Mouse (Mus musculus) embryonic facial prominence, embryonic 14.5 days (tissue): ENCODE measurements around the gene Macrod2. TPM values are rescaled to one million over a fixed set of nuclear protein-coding genes. Genes with fewer than 3 reads are reported as not detected.

Experiments used
- ATAC-seq: fragments of 200-750 bp; cut with Nextera tagmentation; 2 replicates; pipeline ENCODE4 v1.8.0; 2017; ENCODE audit warnings: low read depth, moderate number of reproducible peaks, moderate TSS enrichment
- DNase-seq: peaks from one replicate; pipeline ENCODE4 v3.0.0-alpha.2; 2015; ENCODE audit warnings: low spot score
- H3K27ac ChIP-seq: fragments of 300-500 bp; sonication (generic); replicated peaks from 2 replicates; pipeline ENCODE4 v1.5.1; 2014; ENCODE audit warnings: low read depth, mild to moderate bottlenecking, low read length, moderate library complexity
- H3K27me3 ChIP-seq: fragments of 300-500 bp; sonication (generic); replicated peaks from 2 replicates; pipeline ENCODE4 v1.6.1; 2014; ENCODE audit warnings: low read length; ENCODE audit not compliant: control insufficient read depth, insufficient read depth
- H3K36me3 ChIP-seq: fragments of 300-500 bp; sonication (generic); 2 replicates; pipeline ENCODE4 v1.6.1; 2014; ENCODE audit warnings: low read length, mixed read lengths; ENCODE audit not compliant: control insufficient read depth, insufficient read depth
- H3K4me1 ChIP-seq: fragments of 300-500 bp; sonication (generic); 2 replicates; pipeline ENCODE4 v1.6.1; 2014; ENCODE audit warnings: antibody characterized with exemption, low read length; ENCODE audit not compliant: control insufficient read depth, insufficient read depth
- H3K4me2 ChIP-seq: fragments of 300-500 bp; sonication (generic); 2 replicates; pipeline ENCODE4 v1.6.1; 2014; ENCODE audit warnings: low read depth, mild to moderate bottlenecking, low read length, moderate library complexity, mixed read lengths
- H3K4me3 ChIP-seq: fragments of 300-500 bp; sonication (generic); 2 replicates; pipeline ENCODE4 v1.5.1; 2014; ENCODE audit warnings: low read depth, mild to moderate bottlenecking, low read length
- H3K9ac ChIP-seq: fragments of 300-500 bp; sonication (generic); 2 replicates; pipeline ENCODE4 v1.6.1; 2014; ENCODE audit warnings: low read depth, mild to moderate bottlenecking, low read length, moderate library complexity, mixed read lengths
- H3K9me3 ChIP-seq: fragments of 300-500 bp; sonication (generic); 2 replicates; pipeline ENCODE4 v1.6.1; 2016; ENCODE audit warnings: low read length; ENCODE audit not compliant: control insufficient read depth
- WGBS: fragments of 180-500 bp; shearing (Covaris S2); extraction: QIAGEN DNeasy Blood & Tissue Kit; methylation state at CpG from one replicate; pipeline ENCODE4 v1.1.7; 2014; 5-methylcytosine and 5-hydroxymethylcytosine counted together
- polyA plus RNA-seq: library from polyadenylated mRNA; unstranded; fragments of >200 nt; fragmentation: Nextera tagmentation; extraction: Ambion mirVana; gene quantifications from 2 replicates; pipeline ENCODE4 v1.2.1, GENCODE M21; 2014

Macrod2 gene
- polyA plus RNA-seq, 1 experiment from 2014 or later, result 29.2 TPM

DNA sequence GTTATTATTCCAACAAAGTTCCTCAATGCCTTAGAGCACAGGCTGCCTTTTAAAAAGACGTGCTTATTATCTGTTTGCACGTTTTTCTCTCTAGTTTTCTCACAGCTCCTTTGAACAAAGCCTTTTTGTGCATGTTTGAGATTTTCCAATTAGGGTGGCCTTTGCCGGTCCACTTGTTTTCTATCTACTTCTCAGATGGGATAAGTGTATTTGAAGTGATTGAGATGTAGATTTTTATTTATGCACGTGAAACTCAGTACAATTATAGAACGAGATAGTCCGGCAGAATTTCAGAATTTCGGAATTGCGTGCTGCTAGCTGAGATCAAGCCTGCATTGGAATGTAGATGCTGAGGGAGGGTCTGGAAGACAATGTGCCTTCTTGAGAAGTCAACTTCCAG, 138.5 kb downstream of the Macrod2 start:
- no peak overlapping the region for H3K27ac ChIP-seq
- H3K4me2 ChIP-seq, result no peak overlapping the region; the same call in 1 of the 2 replicates
- DNase-seq (no peak), ATAC-seq (no peak)
- H3K9me3 ChIP-seq, result no peaks in the 10 kb centered on the region
- 54% methylated on average over 8 of the region's 8 CpGs for WGBS
- H3K9ac ChIP-seq, result no peak overlapping the region
- no peak overlapping the region for H3K4me3 ChIP-seq
- no peaks in the 10 kb centered on the region for H3K27me3 ChIP-seq
- H3K4me1 ChIP-seq, result no peaks in the 10 kb centered on the region
- H3K36me3 ChIP-seq, result no peaks in the 10 kb centered on the region

DNA sequence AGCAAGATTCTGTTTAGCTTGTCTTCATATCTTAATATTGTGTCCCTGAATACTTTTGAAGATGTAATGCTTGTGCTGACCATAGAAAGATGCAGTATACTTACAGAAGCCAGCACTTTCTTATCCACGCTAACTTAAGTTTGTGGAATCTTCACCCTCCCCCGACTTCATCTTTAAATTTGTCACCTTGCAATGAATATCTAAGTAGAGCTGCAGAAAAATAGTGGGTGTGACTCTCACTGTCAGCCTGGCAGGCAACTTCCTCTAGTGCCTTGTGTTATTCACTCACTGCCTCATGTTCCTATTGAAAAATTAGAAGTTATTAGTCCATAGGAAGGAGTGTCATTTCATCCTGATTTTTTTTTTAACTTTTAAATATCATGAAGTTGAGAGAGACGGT, 139.5 kb downstream of the Macrod2 start:
- H3K27me3 ChIP-seq, result no peaks in the 10 kb centered on the region
- no peak overlapping the region for H3K9ac ChIP-seq
- no peaks in the 10 kb centered on the region for H3K4me1 ChIP-seq
- ATAC-seq (no peak), DNase-seq (no peak)
- H3K4me3 ChIP-seq, result no peak overlapping the region
- no peak overlapping the region for H3K4me2 ChIP-seq
- WGBS, result 85% methylated on average over 3 of the region's 3 CpGs
- no peaks in the 10 kb centered on the region for H3K9me3 ChIP-seq
- no peaks in the 10 kb centered on the region for H3K36me3 ChIP-seq
- H3K27ac ChIP-seq, result no peak overlapping the region

DNA sequence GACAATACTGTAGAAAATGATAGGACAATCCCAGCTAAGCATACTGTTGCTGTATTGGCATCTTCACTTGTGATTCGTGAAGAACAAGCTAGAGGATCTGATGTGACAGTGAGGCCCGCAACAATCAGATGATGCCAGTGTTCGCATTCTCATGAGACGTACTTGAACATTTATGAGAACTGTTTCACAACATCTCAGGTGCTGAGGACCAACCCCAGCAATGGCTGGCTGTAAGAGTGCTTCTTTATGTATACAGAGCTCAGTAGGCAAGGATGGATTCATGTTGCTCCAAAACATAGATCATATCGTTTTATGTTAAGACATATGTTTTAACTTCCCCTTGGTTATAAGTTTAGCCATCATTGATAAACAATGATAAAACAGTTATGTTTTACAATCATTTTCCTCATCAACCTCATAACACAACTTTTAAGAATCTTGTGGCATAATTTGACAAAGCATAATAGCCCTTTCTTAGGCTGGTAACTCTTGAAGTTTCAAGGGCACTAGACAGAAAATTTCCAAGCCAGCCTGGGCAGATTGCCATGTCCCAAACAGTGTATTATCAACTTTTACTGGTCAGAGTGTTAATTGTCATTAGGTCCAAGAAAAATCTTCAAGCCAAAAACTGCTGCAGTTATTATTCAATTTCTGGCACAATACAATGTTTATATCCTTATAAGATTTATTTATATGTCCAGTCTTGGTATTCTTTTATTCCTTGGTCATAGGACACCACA, 140.9 kb downstream of the Macrod2 start:
- Histone ChIP-seq H3K36me3 (no peaks in the 10 kb centered on the region), H3K9me3 (no peaks in the 10 kb centered on the region), H3K4me3 (no peak overlapping the region), H3K4me1 (no peaks in the 10 kb centered on the region), H3K9ac (no peak overlapping the region), H3K27me3 (no peaks in the 10 kb centered on the region), H3K4me2 (no peak overlapping the region), H3K27ac (no peak overlapping the region)
- DNase-seq (no peak), ATAC-seq (no peak)
- 88% methylated on average over 5 of the region's 5 CpGs for WGBS

DNA sequence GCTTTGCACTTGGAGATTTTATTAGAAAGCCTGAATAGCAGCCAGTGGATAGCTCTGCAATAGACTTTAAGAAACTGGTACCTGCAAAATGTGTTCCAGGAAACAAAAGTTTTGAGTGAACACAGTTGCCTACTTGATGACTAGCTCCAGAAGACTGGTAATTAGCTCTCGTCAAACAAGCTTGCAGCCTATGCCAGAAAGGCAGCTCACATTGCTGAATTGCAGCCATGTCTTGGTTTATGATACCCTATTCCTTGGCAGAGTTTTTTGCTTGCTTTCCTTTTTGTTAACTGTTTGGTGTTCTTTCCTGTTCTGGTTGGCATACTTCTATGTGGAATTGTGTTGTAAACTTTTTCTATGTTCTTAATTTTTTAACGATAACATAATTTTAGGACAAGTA, 154.2 kb downstream of the Macrod2 start:
- Histone ChIP-seq H3K27me3 (no peaks in the 10 kb centered on the region), H3K27ac (no peak overlapping the region), H3K9me3 (no peaks in the 10 kb centered on the region), H3K36me3 (no peaks in the 10 kb centered on the region), H3K4me2 (no peak overlapping the region), H3K4me1 (no peaks in the 10 kb centered on the region), H3K4me3 (no peak overlapping the region), H3K9ac (no peak overlapping the region)
- 55% methylated on average over 2 of the region's 2 CpGs for WGBS
- ATAC-seq (no peak), DNase-seq (peak; percentile 60)

DNA sequence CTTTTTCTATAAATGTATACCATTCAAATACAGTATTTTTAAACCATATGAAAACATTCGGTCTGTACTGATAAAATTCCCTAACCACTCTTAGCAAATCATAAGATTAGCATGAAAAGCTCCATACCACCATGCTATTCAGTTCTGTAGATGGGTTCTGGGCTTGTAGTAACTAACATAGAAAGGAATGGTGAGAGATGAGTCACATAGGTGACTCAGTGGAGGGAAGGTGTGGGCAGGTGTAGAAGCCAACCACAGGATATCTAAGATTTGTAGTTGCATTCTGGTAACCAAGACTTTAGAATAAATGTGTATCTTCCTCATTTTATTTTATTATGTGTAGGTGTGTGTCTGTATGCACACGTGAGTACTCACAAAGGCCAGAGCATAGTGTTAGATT, 166.3 kb downstream of the Macrod2 start:
- H3K4me3 ChIP-seq, result no peak overlapping the region
- ATAC-seq (no peak), DNase-seq (no peak)
- 88% methylated on average over 2 of the region's 2 CpGs for whole genome bisulfite sequencing
- H3K4me2 ChIP-seq, result no peak overlapping the region
- no peaks in the 10 kb centered on the region for H3K36me3 ChIP-seq
- H3K27me3 ChIP-seq, result no peaks in the 10 kb centered on the region
- no peaks in the 10 kb centered on the region for H3K4me1 ChIP-seq
- H3K9me3 ChIP-seq, result no peaks in the 10 kb centered on the region
- H3K9ac ChIP-seq, result no peak overlapping the region
- no peak overlapping the region for H3K27ac ChIP-seq

DNA sequence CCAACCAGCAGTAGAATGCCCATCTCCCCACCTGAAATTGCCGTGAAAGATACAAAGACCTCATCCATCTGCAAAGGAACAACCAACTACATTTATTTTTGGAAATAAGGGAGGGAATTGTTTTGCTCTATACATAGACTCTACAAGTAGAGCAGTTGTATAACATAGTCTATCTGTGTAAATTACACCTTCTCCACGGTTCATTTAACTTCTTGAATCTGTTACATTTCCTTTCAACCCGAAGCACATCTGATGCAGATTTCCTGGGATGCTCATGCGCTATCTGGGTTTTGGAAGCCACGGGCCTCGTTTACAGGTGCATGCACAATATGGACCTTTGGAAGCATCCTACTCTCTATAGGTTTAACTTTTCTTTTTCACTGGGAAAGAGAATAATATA, 175.8 kb downstream of the Macrod2 start:
- H3K4me1 ChIP-seq, result no peaks in the 10 kb centered on the region
- 75% methylated on average over 6 of the region's 6 CpGs for WGBS
- ATAC-seq, result no peak

DNA sequence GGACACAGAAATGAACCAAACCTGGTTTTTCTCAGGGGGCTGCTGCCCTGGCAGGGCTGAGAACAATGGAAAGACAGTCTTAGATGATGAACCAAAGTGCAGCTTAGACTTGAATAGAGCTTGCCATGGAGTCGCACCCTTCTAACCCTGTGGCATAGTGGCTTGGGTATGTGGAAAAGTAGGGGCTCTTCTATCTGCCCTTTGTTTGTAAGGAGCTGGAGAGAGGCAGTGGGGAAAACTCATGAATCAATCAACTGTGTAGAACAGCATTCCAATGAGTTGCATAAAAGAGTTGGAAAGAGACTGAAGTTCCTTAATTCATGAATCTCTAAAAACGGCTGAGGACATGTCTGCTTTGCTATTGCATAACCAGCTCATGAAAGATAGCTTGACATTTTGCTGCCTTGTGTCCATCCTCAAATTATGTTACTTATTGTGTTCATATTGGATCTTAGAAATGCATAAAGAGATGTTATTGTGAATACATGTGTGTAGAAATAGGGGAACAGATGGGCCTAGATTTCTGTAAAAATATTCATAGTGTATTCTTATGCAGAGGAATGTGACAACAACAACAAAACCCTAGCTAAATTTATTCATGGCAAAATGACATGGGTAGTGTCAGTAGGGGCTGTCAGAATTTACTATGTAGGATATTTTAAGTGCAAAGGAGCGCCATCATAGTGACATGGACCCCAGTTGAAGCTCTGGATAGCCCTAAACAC, 197.6 kb downstream of the Macrod2 start:
- no peak overlapping the region for H3K9ac ChIP-seq
- ATAC-seq (no peak), DNase-seq (no peak)
- no peaks in the 10 kb centered on the region for H3K4me1 ChIP-seq
- no peaks in the 10 kb centered on the region for H3K9me3 ChIP-seq
- H3K4me3 ChIP-seq, result no peak overlapping the region
- no peak overlapping the region for H3K4me2 ChIP-seq
- H3K27me3 ChIP-seq, result no peaks in the 10 kb centered on the region
- no peaks in the 10 kb centered on the region for H3K36me3 ChIP-seq
- WGBS, result 71% methylated on average over 3 of the region's 3 CpGs
- no peak overlapping the region for H3K27ac ChIP-seq

More for the DNA sequence above, 175.8 kb downstream of the Macrod2 start:
- Histone ChIP-seq H3K9ac (no peak overlapping the region), H3K9me3 (no peaks in the 10 kb centered on the region), H3K27me3 (no peaks in the 10 kb centered on the region), H3K36me3 (no peaks in the 10 kb centered on the region), H3K4me2 (no peak overlapping the region), H3K4me3 (no peak overlapping the region), H3K27ac (no peak overlapping the region)
- DNase-seq, result no peak

DNA sequence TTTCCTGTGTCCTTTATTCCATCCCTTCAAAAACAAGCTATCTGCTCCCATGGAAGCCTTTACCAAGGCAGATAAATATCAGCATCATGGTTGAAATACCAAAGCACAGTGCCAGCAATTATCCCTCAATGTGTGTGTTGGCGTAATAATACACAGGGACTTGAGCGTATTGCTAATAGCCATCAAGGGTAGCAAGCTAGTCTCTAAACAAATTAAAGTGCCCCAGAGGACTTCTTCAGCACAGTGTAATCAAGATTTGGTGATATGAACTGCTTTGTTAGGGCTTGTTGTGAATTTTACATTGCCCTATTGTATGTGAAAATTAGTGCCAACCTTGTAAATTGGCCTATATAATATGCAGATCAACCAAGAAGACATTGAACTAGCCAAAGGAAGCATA, 201.8 kb downstream of the Macrod2 start:
- ATAC-seq, result peak; percentile 9; the same call in 1 of the 2 replicates

DNA sequence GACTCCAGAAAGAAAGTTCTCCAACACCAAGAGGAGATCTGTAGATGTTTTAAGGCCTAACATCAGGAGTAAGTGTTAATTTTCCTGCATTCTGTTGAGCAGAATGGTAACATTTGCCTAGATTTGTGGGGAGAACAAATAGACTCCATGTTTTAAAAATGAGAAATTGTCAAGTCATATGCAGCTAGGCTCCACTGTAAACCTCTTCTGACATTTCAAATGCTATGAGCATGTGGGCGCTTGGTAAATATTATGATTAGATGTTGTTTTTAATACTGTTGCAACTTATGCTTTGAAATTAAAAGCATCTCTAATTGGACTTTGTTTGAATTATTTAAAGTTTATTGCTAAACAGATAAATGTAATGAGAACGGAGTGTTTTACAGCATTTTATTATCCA, 220.3 kb downstream of the Macrod2 start:
- H3K9me3 ChIP-seq, result no peaks in the 10 kb centered on the region
- H3K9ac ChIP-seq, result no peak overlapping the region
- DNase-seq, result no peak
- no peak overlapping the region for H3K4me3 ChIP-seq
- H3K27ac ChIP-seq, result no peak overlapping the region
- no peak overlapping the region for H3K4me2 ChIP-seq
- H3K27me3 ChIP-seq, result no peaks in the 10 kb centered on the region
- ATAC-seq, result no peak
- H3K36me3 ChIP-seq, result no peaks in the 10 kb centered on the region
- whole genome bisulfite sequencing, result 93% methylated on average over 2 of the region's 2 CpGs
- no peaks in the 10 kb centered on the region for H3K4me1 ChIP-seq

More for the DNA sequence above, 201.8 kb downstream of the Macrod2 start:
- no peak overlapping the region for H3K9ac ChIP-seq
- H3K4me1 ChIP-seq, result no peaks in the 10 kb centered on the region
- no peak overlapping the region for H3K4me3 ChIP-seq
- WGBS, result 78% methylated on average over 2 of the region's 2 CpGs
- no peaks in the 10 kb centered on the region for H3K9me3 ChIP-seq
- H3K4me2 ChIP-seq, result no peak overlapping the region
- H3K27me3 ChIP-seq, result no peaks in the 10 kb centered on the region
- H3K27ac ChIP-seq, result no peak overlapping the region
- DNase-seq, result peak; percentile 31
- no peaks in the 10 kb centered on the region for H3K36me3 ChIP-seq
